Mouse (Mus musculus): ENCODE results near the gene Hagh. TPM values are rescaled to one million over a fixed set of nuclear protein-coding genes. Genes with fewer than 3 reads are reported as not detected.

Hagh gene
- polyA plus RNA-seq, 1 experiment from 2014 or later = 124 TPM

- peak within 1 kb of the TSS; percentile 96 for H3K4me3 ChIP-seq (ENCODE audit: low read depth, low read length)
- H3K9ac ChIP-seq (ENCODE audit: low read depth, low read length) = peak within 1 kb of the TSS; percentile 93
- H3K4me2 ChIP-seq (ENCODE audit: low read depth, low read length) = peak within 1 kb of the TSS; percentile 96
- WGBS (ENCODE audit: insufficient replicate concordance) = under 1% methylated on average over 62 of the region's 62 CpGs
- no peaks in the 10 kb centered on the region for H3K9me3 ChIP-seq (replicated peaks; ENCODE audit: control insufficient read depth, low read length)
- ATAC-seq (ENCODE audit: low read depth) = peak; percentile 46
- H3K27ac ChIP-seq (ENCODE audit: low read length) = peak within 1 kb of the TSS; percentile 87
- H3K4me1 ChIP-seq (ENCODE audit: control insufficient read depth, low read depth, low read length) = peaks cover 39% of the 10 kb centered on the region
- H3K27me3 ChIP-seq (ENCODE audit: control insufficient read depth, insufficient read depth, low read depth, low read length) = no peaks in the 10 kb centered on the region
- H3K36me3 ChIP-seq (ENCODE audit: control insufficient read depth, insufficient read depth) = peaks cover 50% of the 10 kb centered on the region
These were observed 55.1 kb downstream of the Hagh start, which contains the start of the genes Eme2 and Mrps34 for GRCm38 (mm10) chr17:24894995-24895547. TSS of gene Eme2 (minus strand) at chr17:24895087. TSS of gene Mrps34 (plus strand) at chr17:24895116.

- no peak for ATAC-seq (ENCODE audit: low read depth)
- Histone ChIP-seq H3K4me2 (ENCODE audit: low read depth, low read length) (peak overlapping the region; percentile 96), H3K4me1 (ENCODE audit: control insufficient read depth, low read depth, low read length) (peaks cover 36% of the 10 kb centered on the region), H3K4me3 (ENCODE audit: low read depth, low read length) (peak overlapping the region; percentile 96), H3K9ac (ENCODE audit: low read depth, low read length) (peak overlapping the region; percentile 93), H3K9me3 (replicated peaks; ENCODE audit: control insufficient read depth, low read length) (no peaks in the 10 kb centered on the region), H3K27me3 (ENCODE audit: control insufficient read depth, insufficient read depth, low read depth, low read length) (no peaks in the 10 kb centered on the region), H3K27ac (ENCODE audit: low read length) (peak overlapping the region; percentile 87), H3K36me3 (ENCODE audit: control insufficient read depth, insufficient read depth) (peaks cover 50% of the 10 kb centered on the region)
- 6% methylated on average over 23 of the region's 23 CpGs for WGBS (ENCODE audit: insufficient replicate concordance)
These were observed 55.8 kb downstream of the Hagh start for GRCm38 (mm10) chr17:24895571-24896240.

DNA sequence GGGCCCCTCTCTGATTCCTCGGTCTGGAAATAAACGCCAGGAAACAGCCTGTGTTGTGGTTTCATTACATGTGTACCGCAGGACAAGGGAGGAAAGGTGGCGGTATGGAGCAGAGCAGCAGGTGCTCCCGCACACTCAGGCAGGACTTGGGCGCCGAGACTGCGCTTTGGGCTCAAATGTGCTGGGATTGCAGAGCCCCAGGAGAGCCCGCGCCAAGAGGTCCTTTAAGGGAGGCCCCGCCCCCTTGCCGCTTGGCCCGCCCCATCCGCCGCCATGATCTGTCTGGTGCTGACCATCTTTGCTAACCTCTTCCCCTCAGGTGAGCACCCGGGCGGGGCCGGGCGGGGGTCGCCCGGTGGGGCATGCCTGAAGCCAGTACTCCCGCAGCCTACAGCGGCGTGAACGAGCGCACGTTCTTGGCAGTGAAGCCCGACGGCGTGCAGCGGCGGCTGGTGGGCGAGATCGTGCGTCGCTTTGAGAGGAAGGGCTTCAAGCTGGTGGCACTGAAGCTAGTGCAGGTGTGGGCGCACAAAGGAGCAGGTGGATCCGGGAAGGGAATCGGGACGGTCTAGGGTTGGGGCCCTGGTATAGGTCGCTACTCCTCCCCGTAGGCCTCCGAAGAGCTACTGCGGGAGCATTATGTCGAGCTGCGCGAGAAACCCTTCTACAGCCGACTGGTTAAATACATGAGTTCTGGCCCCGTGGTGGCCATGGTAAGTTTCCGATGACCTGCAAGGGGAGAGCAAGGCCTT, 56.5 kb downstream of the Hagh start, which contains the start of gene Nme3:
Gene Nme3, plus strand, starts transcription at position 260 of the 752 bp plus-strand sequence.
- H3K4me3 ChIP-seq (ENCODE audit: low read depth, low read length) = peak within 1 kb of the TSS; percentile 96
- H3K9me3 ChIP-seq (replicated peaks; ENCODE audit: control insufficient read depth, low read length) = no peaks in the 10 kb centered on the region
- 1% methylated on average over 49 of the region's 50 CpGs for WGBS (ENCODE audit: insufficient replicate concordance)
- H3K9ac ChIP-seq (ENCODE audit: low read depth, low read length) = peak within 1 kb of the TSS; percentile 93
- peaks cover 50% of the 10 kb centered on the region for H3K36me3 ChIP-seq (ENCODE audit: control insufficient read depth, insufficient read depth)
- H3K27me3 ChIP-seq (ENCODE audit: control insufficient read depth, insufficient read depth, low read depth, low read length) = no peaks in the 10 kb centered on the region
- ATAC-seq (ENCODE audit: low read depth) = peak; percentile 82
- peak within 1 kb of the TSS; percentile 96 for H3K4me2 ChIP-seq (ENCODE audit: low read depth, low read length)
- H3K4me1 ChIP-seq (ENCODE audit: control insufficient read depth, low read depth, low read length) = peaks cover 39% of the 10 kb centered on the region
- H3K27ac ChIP-seq (ENCODE audit: low read length) = peak within 1 kb of the TSS; percentile 87

DNA sequence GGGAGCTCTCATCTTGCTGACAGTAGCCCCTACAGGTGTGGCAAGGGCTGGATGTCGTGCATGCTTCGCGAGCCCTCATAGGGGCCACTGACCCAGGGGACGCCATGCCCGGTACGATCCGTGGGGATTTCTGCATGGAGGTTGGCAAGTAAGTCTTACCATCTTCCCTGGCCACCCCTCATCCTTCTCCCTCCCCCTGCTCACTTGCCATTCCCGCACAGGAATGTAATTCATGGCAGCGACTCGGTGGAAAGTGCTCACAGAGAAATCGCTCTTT, 57.0 kb downstream of the Hagh start:
- peak overlapping the region; percentile 96 for H3K4me2 ChIP-seq (ENCODE audit: low read depth, low read length)
- peaks cover 44% of the 10 kb centered on the region for H3K4me1 ChIP-seq (ENCODE audit: control insufficient read depth, low read depth, low read length)
- H3K9ac ChIP-seq (ENCODE audit: low read depth, low read length) = peak overlapping the region; percentile 93
- peak overlapping the region; percentile 96 for H3K4me3 ChIP-seq (ENCODE audit: low read depth, low read length)
- H3K36me3 ChIP-seq (ENCODE audit: control insufficient read depth, insufficient read depth) = peaks cover 52% of the 10 kb centered on the region
- peak overlapping the region; percentile 87 for H3K27ac ChIP-seq (ENCODE audit: low read length)
- ATAC-seq (ENCODE audit: low read depth) = no peak
- no peaks in the 10 kb centered on the region for H3K27me3 ChIP-seq (ENCODE audit: control insufficient read depth, insufficient read depth, low read depth, low read length)
- no peaks in the 10 kb centered on the region for H3K9me3 ChIP-seq (replicated peaks; ENCODE audit: control insufficient read depth, low read length)
- 42% methylated on average over 11 of the region's 11 CpGs for WGBS (ENCODE audit: insufficient replicate concordance)

DNA sequence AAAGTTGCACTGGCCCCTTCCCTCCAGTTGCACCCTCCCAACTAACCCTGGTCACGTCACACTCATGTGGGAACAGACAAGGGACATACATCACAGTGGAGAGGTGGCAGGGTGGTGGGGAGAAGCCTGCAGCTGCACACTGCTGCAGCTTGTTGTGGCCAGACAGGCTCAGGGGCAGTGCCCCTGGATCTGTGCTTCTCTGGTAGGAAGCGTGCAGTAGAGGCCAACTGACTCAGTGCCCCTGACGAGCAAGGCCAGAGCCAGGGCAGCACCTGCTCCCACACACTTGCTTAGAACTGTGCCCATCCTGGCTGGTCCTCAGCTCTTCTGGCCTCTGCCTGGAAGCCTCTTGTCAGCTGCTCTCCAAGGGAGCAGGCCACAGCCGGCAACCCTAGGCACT, 57.7 kb downstream of the Hagh start:
- Histone ChIP-seq H3K36me3 (ENCODE audit: control insufficient read depth, insufficient read depth) (peaks cover 48% of the 10 kb centered on the region), H3K27me3 (ENCODE audit: control insufficient read depth, insufficient read depth, low read depth, low read length) (no peaks in the 10 kb centered on the region), H3K9ac (ENCODE audit: low read depth, low read length) (peak overlapping the region; percentile 23; the same call in 1 of the 2 replicates), H3K27ac (ENCODE audit: low read length) (peak overlapping the region; percentile 35), H3K9me3 (replicated peaks; ENCODE audit: control insufficient read depth, low read length) (no peaks in the 10 kb centered on the region), H3K4me2 (ENCODE audit: low read depth, low read length) (peak overlapping the region; percentile 96), H3K4me3 (ENCODE audit: low read depth, low read length) (peak overlapping the region; percentile 96; the same call in 1 of the 2 replicates), H3K4me1 (ENCODE audit: control insufficient read depth, low read depth, low read length) (peaks cover 51% of the 10 kb centered on the region)
- 80% methylated on average over 4 of the region's 4 CpGs for WGBS (ENCODE audit: insufficient replicate concordance)
- ATAC-seq (ENCODE audit: low read depth) = no peak

DNA sequence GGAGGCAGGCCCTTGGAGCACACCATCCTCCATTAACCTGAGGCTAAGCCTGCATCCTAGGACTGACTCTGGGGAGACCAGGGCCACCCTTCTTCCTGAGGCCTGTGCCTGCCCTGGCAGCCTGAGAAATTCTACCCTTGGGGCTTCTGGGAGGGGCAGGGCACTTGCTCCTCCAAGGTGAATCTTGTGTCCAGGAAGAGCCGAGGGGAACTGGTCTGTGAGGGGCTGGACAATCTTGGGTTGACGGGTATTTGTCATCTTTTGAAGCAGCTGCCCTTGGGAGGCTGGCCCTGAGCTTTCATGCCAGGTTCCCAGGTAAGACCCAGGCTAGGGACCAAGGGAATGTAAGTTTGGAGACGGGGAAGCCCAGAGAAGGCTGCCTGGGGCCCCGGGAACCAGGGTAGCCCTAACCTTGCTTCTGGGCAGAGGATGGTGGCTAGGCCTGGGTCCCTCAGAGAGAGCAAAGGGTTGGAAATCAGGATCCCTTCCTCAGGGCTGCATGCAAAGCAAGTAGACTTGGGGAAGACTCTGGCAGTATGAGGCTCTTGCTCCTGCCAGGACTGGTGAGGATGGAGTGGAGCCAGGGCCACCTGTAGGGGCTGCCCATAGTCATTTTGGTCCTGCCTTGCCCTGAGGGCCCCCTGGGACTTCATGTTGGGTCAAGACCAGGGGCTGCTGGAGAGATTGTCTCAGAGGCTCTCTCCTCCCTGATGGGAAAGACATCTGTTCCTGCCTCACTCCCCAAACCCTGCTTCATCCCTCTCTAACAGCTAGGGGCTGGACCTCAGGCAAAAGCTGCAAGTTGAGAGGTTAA, 58.3 kb downstream of the Hagh start:
- Histone ChIP-seq H3K27ac (ENCODE audit: low read length) (peak overlapping the region; percentile 35), H3K9me3 (replicated peaks; ENCODE audit: control insufficient read depth, low read length) (no peaks in the 10 kb centered on the region), H3K27me3 (ENCODE audit: control insufficient read depth, insufficient read depth, low read depth, low read length) (no peaks in the 10 kb centered on the region), H3K9ac (ENCODE audit: low read depth, low read length) (no peak overlapping the region; the same call in 1 of the 2 replicates), H3K36me3 (ENCODE audit: control insufficient read depth, insufficient read depth) (peaks cover 43% of the 10 kb centered on the region), H3K4me1 (ENCODE audit: control insufficient read depth, low read depth, low read length) (peaks cover 55% of the 10 kb centered on the region), H3K4me2 (ENCODE audit: low read depth, low read length) (no peak overlapping the region), H3K4me3 (ENCODE audit: low read depth, low read length) (no peak overlapping the region)
- 71% methylated on average over 4 of the region's 4 CpGs for WGBS (ENCODE audit: insufficient replicate concordance)
- ATAC-seq (ENCODE audit: low read depth) = no peak

DNA sequence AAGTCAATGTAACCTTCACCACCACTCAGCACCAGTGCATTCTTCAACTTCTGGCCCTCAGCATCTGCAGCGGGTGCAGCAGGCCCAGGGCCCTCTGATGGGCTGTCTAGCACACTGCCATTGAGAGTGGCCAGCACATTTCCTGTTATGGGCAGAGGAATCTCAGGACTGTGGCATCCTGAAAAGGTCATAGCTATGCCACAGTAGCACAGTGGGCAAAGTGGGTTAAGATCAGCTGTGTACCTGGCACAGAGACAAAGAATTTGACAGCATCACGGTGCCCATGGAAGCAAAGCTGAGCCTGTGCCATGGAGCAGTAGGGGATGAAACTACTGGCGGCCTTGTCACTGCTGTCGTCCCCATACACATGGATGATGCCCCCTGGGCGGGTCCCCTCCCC, 59.2 kb downstream of the Hagh start:
- Histone ChIP-seq H3K9ac (ENCODE audit: low read depth, low read length) (no peak overlapping the region), H3K36me3 (ENCODE audit: control insufficient read depth, insufficient read depth) (peaks cover 50% of the 10 kb centered on the region), H3K9me3 (replicated peaks; ENCODE audit: control insufficient read depth, low read length) (no peaks in the 10 kb centered on the region), H3K27ac (ENCODE audit: low read length) (0 out of 2 replicates have a peak overlapping the region, but pooled peaks have one; percentile 23), H3K4me3 (ENCODE audit: low read depth, low read length) (no peak overlapping the region), H3K27me3 (ENCODE audit: control insufficient read depth, insufficient read depth, low read depth, low read length) (no peaks in the 10 kb centered on the region), H3K4me1 (ENCODE audit: control insufficient read depth, low read depth, low read length) (peaks cover 55% of the 10 kb centered on the region), H3K4me2 (ENCODE audit: low read depth, low read length) (no peak overlapping the region)
- ATAC-seq (ENCODE audit: low read depth) = no peak
- WGBS (ENCODE audit: insufficient replicate concordance) = 69% methylated on average over 5 of the region's 5 CpGs

- H3K9ac ChIP-seq (ENCODE audit: low read depth, low read length) = no peak overlapping the region
- H3K4me1 ChIP-seq (ENCODE audit: control insufficient read depth, low read depth, low read length) = peaks cover 53% of the 10 kb centered on the region
- peaks cover 59% of the 10 kb centered on the region for H3K36me3 ChIP-seq (ENCODE audit: control insufficient read depth, insufficient read depth)
- 92% methylated on average over 6 of the region's 6 CpGs for WGBS (ENCODE audit: insufficient replicate concordance)
- H3K27ac ChIP-seq (ENCODE audit: low read length) = no peak overlapping the region
- H3K9me3 ChIP-seq (replicated peaks; ENCODE audit: control insufficient read depth, low read length) = no peaks in the 10 kb centered on the region
- no peaks in the 10 kb centered on the region for H3K27me3 ChIP-seq (ENCODE audit: control insufficient read depth, insufficient read depth, low read depth, low read length)
- no peak overlapping the region for H3K4me3 ChIP-seq (ENCODE audit: low read depth, low read length)
- H3K4me2 ChIP-seq (ENCODE audit: low read depth, low read length) = no peak overlapping the region
- no peak for ATAC-seq (ENCODE audit: low read depth)
These were observed 60.1 kb downstream of the Hagh start for GRCm38 (mm10) chr17:24900014-24900413.
